Comparison of ENCODE assay signal across 9 mouse cellular contexts in genomic region chr17:3244881-3245739, GRCm38 (mm10).
A peak's percentile ranks its signal among the peaks of the same experiment; 100 is the strongest.
DNase-seq lines count a peak whose midpoint lies in the region; ATAC-seq and TF ChIP-seq lines count a peak whose summit lies in the region.
"Had no signal": no experiment of that assay in that cellular context is flagged by ENCODE, and none has a peak within 500 bp of the region (broad histone marks: within the 10 kb centered on the region; RNA-seq: fewer than 3 reads in every experiment).

No protein-coding gene starts in this region.

- ATAC-seq in forebrain, embryonic 16.5 days = no peak
- peak; percentile 95 for ATAC-seq in intestine, embryonic 16.5 days
- ATAC-seq in frontal cortex, adult (ENCODE audit: low TSS enrichment) = no peak

- H3K9ac ChIP-seq in forebrain, embryonic 16.5 days (replicated peaks; ENCODE audit: low read depth, low read length) = no peak overlapping the region
- 0 out of 2 replicates have a peak overlapping the region, but pooled peaks have one; percentile 16 for H3K9ac ChIP-seq in intestine, embryonic 16.5 days (ENCODE audit: low read depth, low read length)

- H3K4me2 ChIP-seq in forebrain, embryonic 16.5 days (ENCODE audit: low read length) = no peak overlapping the region
- no peak overlapping the region for H3K4me2 ChIP-seq in intestine, embryonic 16.5 days (ENCODE audit: low read depth, low read length)

- H3K4me1 ChIP-seq in lung, adult 2 months (ENCODE audit: control insufficient read depth, insufficient read depth, low read length) = peaks cover 2% of the 10 kb centered on the region
- peaks cover 57% of the 10 kb centered on the region for H3K4me1 ChIP-seq in forebrain, embryonic 16.5 days (replicated peaks; ENCODE audit: control insufficient read depth, insufficient read depth, low read length)
- H3K4me1 ChIP-seq in intestine, embryonic 16.5 days (ENCODE audit: control insufficient read depth, insufficient read depth, low read length) = peaks cover 38% of the 10 kb centered on the region

- WGBS in lung, adult 2 months = 81% methylated on average over 8 of the region's 8 CpGs
- 73% methylated on average over 8 of the region's 8 CpGs for WGBS in forebrain, embryonic 16.5 days
- WGBS in intestine, embryonic 16.5 days = 51% methylated on average over 8 of the region's 8 CpGs

- no peak for TF ChIP-seq POLR2A in lung, adult 2 months (IDR thresholded peaks at IDR 0.05; ENCODE audit: borderline replicate concordance, extremely low read depth, low read depth, low read length)

- no peaks in the 10 kb centered on the region for H3K9me3 ChIP-seq in forebrain, embryonic 16.5 days (ENCODE audit: control insufficient read depth, low read length)
- no peaks in the 10 kb centered on the region for H3K9me3 ChIP-seq in intestine, embryonic 16.5 days (ENCODE audit: control insufficient read depth, low read length)

- H3K4me3 ChIP-seq in lung, adult 2 months (replicated peaks; ENCODE audit: extremely low read depth, low read depth, low read length) = no peak overlapping the region
- no peak overlapping the region for H3K4me3 ChIP-seq in forebrain, embryonic 16.5 days (replicated peaks; ENCODE audit: low read length)
- H3K4me3 ChIP-seq in intestine, embryonic 16.5 days (ENCODE audit: low read length) = no peak overlapping the region

- peak; percentile 42 for DNase-seq in lung, postnatal 10 days
- no peak for DNase-seq in lung, adult 2 months
- DNase-seq in ovary, postnatal 36 days (ENCODE audit: low spot score) = peak; percentile 17
- DNase-seq in thymus, postnatal 4 days = no peak
- no peak for DNase-seq in urinary bladder, adult 18-20 months (ENCODE audit: low spot score in 2 of 2)

- no peaks in the 10 kb centered on the region for H3K36me3 ChIP-seq in forebrain, embryonic 16.5 days (ENCODE audit: control insufficient read depth, insufficient read depth)
- no peaks in the 10 kb centered on the region for H3K36me3 ChIP-seq in intestine, embryonic 16.5 days (ENCODE audit: control insufficient read depth, insufficient read depth, low read length)

- TF ChIP-seq CTCF in lung, adult 2 months (IDR thresholded peaks at IDR 0.05; ENCODE audit: insufficient read depth, low read length) = no peak

- H3K27me3 ChIP-seq in forebrain, embryonic 16.5 days (replicated peaks; ENCODE audit: control insufficient read depth, insufficient read depth, low read length) = no peaks in the 10 kb centered on the region
- no peaks in the 10 kb centered on the region for H3K27me3 ChIP-seq in intestine, embryonic 16.5 days (replicated peaks; ENCODE audit: control insufficient read depth, insufficient read depth, low read length)

- peak overlapping the region; percentile 54 for H3K27ac ChIP-seq in forebrain, embryonic 16.5 days (ENCODE audit: low read length)
- peak overlapping the region; percentile 85 for H3K27ac ChIP-seq in intestine, embryonic 16.5 days (ENCODE audit: low read length)
- H3K27ac ChIP-seq: macrophage had no signal

Comparison
In these comparisons a context has a peak if more than half of its experiments do, and no peak if none do; other contexts are left out.
1. DNase-seq: peak in lung, postnatal 10 days (single experiment) and ovary, postnatal 36 days (single experiment); none in lung, adult 2 months (single experiment), thymus, postnatal 4 days (single experiment) and urinary bladder, adult 18-20 months (0 of 2).